Mouse (Mus musculus) stomach, embryonic 14.5 days (tissue): ENCODE results near the gene Pced1a. TPM values are rescaled to one million over a fixed set of nuclear protein-coding genes. Genes with fewer than 3 reads are reported as not detected.
A peak's percentile ranks its signal among the peaks of the same experiment; 100 is the strongest.

Experiments
- ATAC-seq: fragments of 200-750 bp; cut with Nextera tagmentation; 2 replicates; pipeline ENCODE4 v1.8.0; 2017; ENCODE audit warnings: low read depth, moderate TSS enrichment; ENCODE audit not compliant: insufficient number of reproducible peaks, insufficient read depth, low FRiP score
- H3K27ac ChIP-seq: fragments of 300-500 bp; sonication (generic); 2 replicates; pipeline ENCODE4 v1.5.1; 2014; ENCODE audit warnings: mild to moderate bottlenecking, low read length, moderate library complexity, mixed read lengths
- H3K27me3 ChIP-seq: fragments of 300-500 bp; sonication (generic); 2 replicates; pipeline ENCODE4 v1.6.1; 2014; ENCODE audit warnings: low read length, control low read depth, mixed read lengths; ENCODE audit not compliant: control insufficient read depth, insufficient read depth
- H3K36me3 ChIP-seq: fragments of 300-500 bp; sonication (generic); 2 replicates; pipeline ENCODE4 v1.6.1; 2014; ENCODE audit warnings: mild to moderate bottlenecking, control low read depth, low read length, moderate library complexity, mixed read lengths; ENCODE audit not compliant: control insufficient read depth, insufficient read depth
- H3K4me1 ChIP-seq: fragments of 300-500 bp; sonication (generic); 2 replicates; pipeline ENCODE4 v1.6.1; 2014; ENCODE audit warnings: low read length, control low read depth, mixed read lengths; ENCODE audit not compliant: control insufficient read depth, insufficient read depth
- H3K4me2 ChIP-seq: fragments of 300-500 bp; sonication (generic); replicated peaks from 2 replicates; pipeline ENCODE4 v1.6.1; 2014; ENCODE audit warnings: low read depth, low read length, control low read depth
- H3K4me3 ChIP-seq: fragments of 300-500 bp; sonication (generic); 2 replicates; pipeline ENCODE4 v1.5.1; 2014; ENCODE audit warnings: low read depth, low read length, control low read depth
- H3K9ac ChIP-seq: fragments of 300-500 bp; sonication (generic); replicated peaks from 2 replicates; pipeline ENCODE4 v1.6.1; 2014; ENCODE audit warnings: low read depth, mild to moderate bottlenecking, control low read depth, low read length, moderate library complexity, mixed read lengths
- H3K9me3 ChIP-seq: fragments of 300-500 bp; sonication (generic); 2 replicates; pipeline ENCODE4 v1.6.1; 2016; ENCODE audit warnings: low read depth, low read length, control low read depth; ENCODE audit not compliant: control insufficient read depth
- WGBS: fragments of 180-500 bp; shearing (Covaris S2); extraction: QIAGEN DNeasy Blood & Tissue Kit; methylation state at CpG from one replicate; pipeline ENCODE4 v1.1.7; 2014; 5-methylcytosine and 5-hydroxymethylcytosine counted together
- polyA plus RNA-seq: library from polyadenylated mRNA; unstranded; fragments of >200 nt; fragmentation: Nextera tagmentation; extraction: Ambion mirVana; gene quantifications from 2 replicates; pipeline ENCODE4 v1.2.1, GENCODE M21; 2014

Gene Pced1a
- polyA plus RNA-seq, 1 experiment from 2014 or later: 12.4 TPM

GRCm38 (mm10) chr2:130406178-130406577 lies 18.3 kb downstream of the Pced1a start, which contains the start of gene Tmem239:
Gene Tmem239 (plus strand): TSS chr2:130406478.
- no peak for ATAC-seq
- no peak within 1 kb of the TSS for H3K4me3 ChIP-seq
- no peak within 1 kb of the TSS for H3K4me2 ChIP-seq
- no peaks in the 10 kb centered on the region for H3K9me3 ChIP-seq
- no peaks in the 10 kb centered on the region for H3K36me3 ChIP-seq
- H3K4me1 ChIP-seq: no peaks in the 10 kb centered on the region
- no peak within 1 kb of the TSS for H3K9ac ChIP-seq
- no peak within 1 kb of the TSS for H3K27ac ChIP-seq
- 65% methylated on average over 2 of the region's 2 CpGs for WGBS
- no peaks in the 10 kb centered on the region for H3K27me3 ChIP-seq

- Histone ChIP-seq H3K4me1 (no peaks in the 10 kb centered on the region), H3K36me3 (no peaks in the 10 kb centered on the region), H3K4me2 (no peak within 1 kb of the TSS), H3K27ac (no peak within 1 kb of the TSS), H3K27me3 (no peaks in the 10 kb centered on the region), H3K9ac (no peak within 1 kb of the TSS), H3K9me3 (no peaks in the 10 kb centered on the region), H3K4me3 (no peak within 1 kb of the TSS)
- 89% methylated on average over 1 of the region's 1 CpGs for WGBS
- no peak for ATAC-seq
These were observed 19.6 kb downstream of the Pced1a start, which contains the start of the genes Gm28372 and 1700020A23Rik for GRCm38 (mm10) chr2:130404939-130405338. Gene Gm28372 (plus strand): TSS chr2:130405239. Gene 1700020A23Rik (plus strand): TSS chr2:130405259.

- Histone ChIP-seq H3K9me3 (no peaks in the 10 kb centered on the region), H3K36me3 (no peaks in the 10 kb centered on the region), H3K4me2 (no peak overlapping the region), H3K9ac (no peak overlapping the region), H3K27me3 (no peaks in the 10 kb centered on the region), H3K4me1 (peaks cover 8% of the 10 kb centered on the region; the same call in 1 of the 2 replicates), H3K27ac (no peak overlapping the region), H3K4me3 (no peak overlapping the region)
- WGBS: 73% methylated on average over 4 of the region's 4 CpGs
- no peak for ATAC-seq
These were observed 22.6 kb downstream of the Pced1a start for GRCm38 (mm10) chr2:130401891-130402290.

- no peak overlapping the region for H3K27ac ChIP-seq
- no peaks in the 10 kb centered on the region for H3K27me3 ChIP-seq
- WGBS: 86% methylated on average over 1 of the region's 1 CpGs
- H3K4me1 ChIP-seq: peaks cover 15% of the 10 kb centered on the region; the same call in 1 of the 2 replicates
- no peak for ATAC-seq
- H3K36me3 ChIP-seq: no peaks in the 10 kb centered on the region; the same call in 1 of the 2 replicates
- H3K4me3 ChIP-seq: no peak overlapping the region
- no peak overlapping the region for H3K9ac ChIP-seq
- H3K9me3 ChIP-seq: no peaks in the 10 kb centered on the region
- no peak overlapping the region for H3K4me2 ChIP-seq
These were observed 24.5 kb downstream of the Pced1a start for GRCm38 (mm10) chr2:130400046-130400445.

GRCm38 (mm10) chr2:130398091-130398490 lies 26.4 kb downstream of the Pced1a start:
- Histone ChIP-seq H3K27me3 (no peaks in the 10 kb centered on the region), H3K27ac (no peak overlapping the region), H3K9me3 (no peaks in the 10 kb centered on the region), H3K4me3 (peak overlapping the region; percentile 53), H3K4me1 (peaks cover 15% of the 10 kb centered on the region; the same call in 1 of the 2 replicates), H3K4me2 (peak overlapping the region; percentile 63), H3K36me3 (no peaks in the 10 kb centered on the region; the same call in 1 of the 2 replicates), H3K9ac (no peak overlapping the region)
- 18% methylated on average over 11 of the region's 14 CpGs for WGBS
- no peak for ATAC-seq

- WGBS: 1% methylated on average over 41 of the region's 53 CpGs
- H3K4me3 ChIP-seq: peak within 1 kb of the TSS; percentile 53
- peak within 1 kb of the TSS; percentile 63 for H3K4me2 ChIP-seq
- ATAC-seq: peak; percentile 87; the same call in 1 of the 2 replicates
- peaks cover 15% of the 10 kb centered on the region; the same call in 1 of the 2 replicates for H3K4me1 ChIP-seq
- H3K27ac ChIP-seq: peak within 1 kb of the TSS; percentile 49; the same call in 1 of the 2 replicates
- H3K36me3 ChIP-seq: no peaks in the 10 kb centered on the region; the same call in 1 of the 2 replicates
- H3K9ac ChIP-seq: peak within 1 kb of the TSS; percentile 45
- no peaks in the 10 kb centered on the region for H3K27me3 ChIP-seq
- H3K9me3 ChIP-seq: no peaks in the 10 kb centered on the region
These were observed 27.1 kb downstream of the Pced1a start, which contains the start of gene Cpxm1 for GRCm38 (mm10) chr2:130397186-130397985. Gene Cpxm1 (minus strand): TSS chr2:130397574.

GRCm38 (mm10) chr2:130395696-130396095 lies 28.8 kb downstream of the Pced1a start:
- 93% methylated on average over 11 of the region's 11 CpGs for WGBS
- H3K36me3 ChIP-seq: no peaks in the 10 kb centered on the region; the same call in 1 of the 2 replicates

GRCm38 (mm10) chr2:130392836-130393235 lies 31.7 kb downstream of the Pced1a start:
- no peaks in the 10 kb centered on the region; the same call in 1 of the 2 replicates for H3K36me3 ChIP-seq
- no peak overlapping the region for H3K4me3 ChIP-seq
- H3K9ac ChIP-seq: no peak overlapping the region
- H3K9me3 ChIP-seq: no peaks in the 10 kb centered on the region
- no peak overlapping the region for H3K4me2 ChIP-seq
- no peak overlapping the region for H3K27ac ChIP-seq
- ATAC-seq: no peak
- peaks cover 9% of the 10 kb centered on the region; the same call in 1 of the 2 replicates for H3K4me1 ChIP-seq
- no peaks in the 10 kb centered on the region for H3K27me3 ChIP-seq
- 78% methylated on average over 3 of the region's 3 CpGs for WGBS

More at GRCm38 (mm10) chr2:130395696-130396095, 28.8 kb downstream of the Pced1a start:
- H3K4me2 ChIP-seq: no peak overlapping the region
- ATAC-seq: no peak
- no peaks in the 10 kb centered on the region for H3K27me3 ChIP-seq
- H3K4me1 ChIP-seq: peaks cover 15% of the 10 kb centered on the region; the same call in 1 of the 2 replicates
- no peak overlapping the region for H3K4me3 ChIP-seq
- no peaks in the 10 kb centered on the region for H3K9me3 ChIP-seq
- no peak overlapping the region for H3K27ac ChIP-seq
- H3K9ac ChIP-seq: no peak overlapping the region
